Mouse (Mus musculus) midbrain, embryonic 12.5 days (tissue): ENCODE measurements around the gene Pnpla8. TPM values are rescaled to one million over a fixed set of nuclear protein-coding genes. Genes with fewer than 3 reads are reported as not detected.

Source experiments
- microRNA-seq: library from miRNA; unstranded; fragments of <30 nt; microRNA quantifications from one replicate; pipeline ENCODE4, GENCODE M21; 2017
- polyA plus RNA-seq: library from polyadenylated mRNA; unstranded; fragments of >200 nt; fragmentation: Nextera tagmentation; extraction: Ambion mirVana; gene quantifications from 2 replicates; pipeline ENCODE4 v1.2.1, GENCODE M21; 2016

Pnpla8 gene
- polyA plus RNA-seq, 1 experiment from 2014 or later, result 103 TPM

Small RNA genes within 50 kb of the gene (microRNA-seq; reads per million reads assigned to microRNA genes)
- not detected for gene Mir5627

Other genes starting within 250 kb of the Pnpla8 start
- gene Dnajb9, start 11.0 kb upstream of the Pnpla8 start, polyA plus RNA-seq, result 26.2 and 27.2 TPM in 2 replicates
- 123 and 131 TPM in 2 replicates for gene Nrcam, start 107.5 kb downstream of the Pnpla8 start, polyA plus RNA-seq